Mouse (Mus musculus) cerebellum, adult 18-20 months (tissue): ENCODE measurements around the gene Fnbp1.

ENCODE experiments used
- DNase-seq, 2 experiments: peaks; one replicate each; pipeline ENCODE4 v3.0.0; 2021

Fnbp1 gene

DNA sequence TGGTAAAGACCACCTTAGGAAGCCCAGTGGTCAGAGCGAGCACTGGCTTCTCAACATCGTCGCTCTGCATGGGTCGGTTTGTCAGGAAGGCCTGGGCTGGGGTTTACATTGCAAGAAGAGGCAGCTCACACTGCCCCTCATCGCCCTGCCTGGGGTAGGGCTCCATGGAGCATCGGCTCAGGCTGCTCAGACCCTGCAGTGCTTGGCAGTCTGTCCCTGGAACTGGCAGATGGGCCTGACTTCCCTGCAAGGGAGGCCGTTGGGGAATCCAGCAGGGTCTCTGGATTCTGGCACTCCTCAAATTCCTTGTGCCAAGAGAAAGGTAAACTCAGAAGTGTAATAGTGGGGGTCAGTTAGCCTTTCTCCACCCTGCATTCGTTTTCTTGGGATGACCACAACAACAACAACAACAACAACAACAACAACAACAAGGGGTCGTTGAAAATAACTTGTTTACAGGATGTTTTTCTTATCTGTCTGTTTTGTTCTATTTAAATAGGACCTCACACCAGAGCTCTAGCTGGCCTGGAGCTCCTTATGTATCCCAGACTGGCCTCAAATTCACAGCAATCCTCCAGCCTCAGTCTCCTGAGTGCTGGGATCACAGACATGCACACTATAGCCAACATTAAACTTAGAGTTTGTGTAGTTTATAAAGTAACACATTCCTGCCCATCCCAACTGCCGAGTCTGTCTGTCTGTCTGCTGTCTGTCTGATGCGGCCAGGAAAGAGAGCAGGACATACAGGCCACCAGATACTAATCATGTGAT, 75.6 kb downstream of the Fnbp1 start:
- peak; percentile 91 to 94 for DNase-seq

DNA sequence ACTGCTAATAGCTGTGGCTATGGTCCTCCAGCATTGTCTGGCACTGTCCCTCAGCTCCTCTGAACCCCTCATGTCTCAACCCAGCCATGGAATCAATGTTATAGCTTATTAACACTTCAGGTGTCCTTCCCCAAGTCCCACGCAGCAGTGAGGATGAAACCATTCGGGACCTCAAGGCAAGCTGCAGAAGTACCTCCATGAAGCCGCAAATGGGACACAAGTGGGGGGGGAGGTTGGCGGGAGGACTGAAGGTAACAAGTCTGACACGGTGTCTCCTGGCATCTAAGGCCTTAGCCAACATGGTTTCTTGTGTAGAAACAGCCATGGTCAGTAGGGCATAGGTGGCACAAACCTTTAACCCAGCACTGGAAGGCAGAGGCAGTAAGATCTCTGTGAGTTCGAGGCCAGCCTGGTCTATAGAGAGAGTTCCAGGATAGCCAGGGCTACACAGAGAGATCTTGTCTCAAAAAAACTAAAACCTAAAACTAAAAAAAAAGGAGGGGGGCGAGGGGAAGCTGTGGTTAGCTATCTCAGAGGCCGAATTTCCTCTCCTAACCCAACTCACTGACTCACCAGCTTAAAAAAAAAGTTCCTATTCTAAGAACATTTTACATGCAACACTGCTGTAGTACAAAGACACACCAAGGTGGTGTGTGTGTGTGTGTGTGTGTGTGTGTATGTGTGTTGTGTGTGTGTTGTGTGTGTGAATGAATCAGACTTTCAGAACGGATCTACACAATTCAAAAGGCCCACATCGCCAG, 79.8 kb downstream of the Fnbp1 start:
- no peak for DNase-seq

DNA sequence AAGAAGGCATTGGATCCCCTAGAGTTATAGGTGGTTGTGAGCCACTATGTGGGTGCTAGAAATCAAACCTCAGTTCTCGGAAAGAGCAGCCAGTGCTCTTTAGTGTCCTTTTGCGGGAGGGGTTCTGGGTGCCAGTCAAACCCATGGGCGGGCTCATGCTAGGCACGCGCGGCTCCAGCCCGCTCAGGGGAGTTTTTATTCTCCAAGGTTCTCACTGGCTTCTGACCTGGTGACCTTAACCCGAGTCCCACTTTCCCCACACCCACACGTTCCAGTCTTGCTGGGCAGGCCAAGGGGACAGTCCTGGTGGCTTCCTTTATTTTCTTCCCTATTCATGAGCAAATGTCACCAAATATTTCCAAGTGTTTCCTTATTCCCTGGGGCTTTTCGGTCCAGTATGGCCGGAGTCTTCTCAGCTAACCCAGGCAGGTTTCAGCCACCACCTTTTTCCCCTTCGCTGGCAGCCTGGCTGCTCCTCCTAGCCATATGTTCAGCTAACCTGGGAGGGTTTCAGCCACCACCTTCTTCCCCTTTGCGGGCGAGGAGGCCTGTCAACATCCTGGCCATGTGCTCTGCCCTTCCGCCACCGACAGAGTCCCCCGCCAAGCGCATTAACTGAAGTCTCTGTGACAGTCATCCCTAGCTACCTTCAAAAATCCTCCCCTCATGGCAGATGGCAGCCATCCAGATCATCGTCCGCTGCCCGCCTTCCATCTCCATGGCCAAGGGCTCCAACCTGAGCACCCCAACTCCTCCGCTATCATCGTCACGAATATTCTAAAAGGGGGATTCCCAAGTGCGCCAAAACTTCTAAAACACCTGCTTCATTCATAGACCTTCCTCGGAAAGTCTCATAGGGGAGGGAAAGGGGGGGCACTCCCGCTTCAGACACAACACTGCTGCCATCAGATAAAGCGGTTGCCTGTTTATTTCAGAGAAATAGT, 80.7 kb downstream of the Fnbp1 start:
- DNase-seq: peak; percentile 91 to 96

DNA sequence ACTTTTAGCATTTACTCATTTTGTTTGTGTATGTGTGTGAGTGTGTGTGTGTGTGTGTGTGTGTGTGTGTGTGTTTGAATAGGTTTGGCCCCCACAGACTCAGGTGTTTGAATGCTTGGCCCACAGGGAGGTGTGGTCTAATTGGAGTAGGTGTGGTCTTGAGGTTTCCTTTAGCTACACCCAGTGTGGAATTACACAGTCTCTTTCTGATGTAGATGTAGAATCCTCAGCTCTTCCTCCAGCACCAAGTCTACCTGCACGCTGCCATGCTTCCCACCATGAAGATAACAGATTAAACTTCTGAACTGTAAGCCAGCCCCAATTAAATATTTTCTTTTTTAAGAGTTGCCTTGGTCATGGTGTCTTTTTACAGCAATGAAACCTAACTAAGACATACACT, 81.5 kb downstream of the Fnbp1 start:
- no peak for DNase-seq

DNA sequence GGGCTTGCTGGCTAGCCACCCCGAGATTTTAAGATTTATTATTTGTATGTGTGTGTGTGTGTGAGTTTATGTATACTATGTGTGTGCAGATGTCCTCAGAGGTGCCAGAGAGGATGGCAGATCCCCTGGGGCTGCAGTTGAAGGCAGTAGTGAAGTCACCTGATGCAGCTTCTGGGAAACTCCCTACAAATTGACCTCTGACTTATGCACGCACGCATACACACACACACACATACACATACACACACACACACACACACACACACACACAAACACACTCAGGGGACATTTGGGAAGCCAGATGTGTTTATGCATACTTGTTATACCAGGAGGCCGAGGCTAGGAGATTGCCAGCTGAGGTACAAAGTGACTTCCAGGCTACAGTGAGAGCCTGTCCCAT, 83.4 kb downstream of the Fnbp1 start:
- no peak for DNase-seq

DNA sequence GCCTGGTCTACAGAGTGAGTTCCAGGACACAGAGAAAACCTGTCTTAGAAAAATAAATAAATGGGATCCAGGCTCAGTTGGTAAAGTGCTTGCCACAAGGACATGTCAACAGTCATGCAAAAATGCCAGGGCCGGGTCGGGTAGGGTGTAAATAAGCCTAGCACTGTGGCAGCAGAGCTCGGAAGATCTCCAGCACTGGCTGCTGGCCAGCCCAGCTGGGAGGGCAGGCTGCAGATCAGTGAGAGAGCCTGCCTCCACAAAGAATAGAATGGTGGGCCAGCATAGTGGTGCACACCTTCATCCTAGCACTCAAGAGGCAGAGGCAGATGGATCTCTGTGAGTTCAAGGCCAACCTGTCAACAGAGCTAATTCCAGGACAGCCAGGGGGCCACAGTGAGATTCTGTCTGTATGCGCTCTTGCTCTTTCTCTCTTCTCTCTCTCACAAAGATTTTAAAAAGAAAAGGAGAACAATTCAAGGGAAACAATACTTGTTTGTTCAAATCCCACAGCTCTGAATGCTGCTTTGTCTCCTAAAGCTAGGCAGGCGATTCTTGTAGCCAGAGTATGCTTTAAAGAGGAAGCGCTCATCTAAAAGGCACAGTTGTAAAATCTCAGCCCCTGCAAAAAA, 84.1 kb downstream of the Fnbp1 start:
- DNase-seq: peak; percentile 77 to 82

DNA sequence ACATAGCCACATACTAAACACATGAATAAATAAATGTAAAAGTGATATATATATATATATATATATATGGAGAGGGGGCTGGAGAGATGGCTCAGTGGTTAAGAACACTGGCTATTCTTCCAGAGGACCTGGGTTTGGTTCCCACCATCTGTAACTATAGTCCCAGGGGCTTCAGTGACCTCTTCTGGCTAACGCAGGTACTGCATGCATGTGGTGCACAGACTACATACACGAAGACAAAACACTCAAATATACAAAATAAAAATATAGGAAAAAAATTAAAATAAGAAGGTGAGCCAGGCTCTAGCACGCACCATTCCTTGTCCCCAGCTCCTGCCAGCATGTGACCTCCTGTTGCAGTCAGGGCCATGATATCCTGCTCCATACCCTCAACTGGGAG, 85.7 kb downstream of the Fnbp1 start:
- no peak for DNase-seq

DNA sequence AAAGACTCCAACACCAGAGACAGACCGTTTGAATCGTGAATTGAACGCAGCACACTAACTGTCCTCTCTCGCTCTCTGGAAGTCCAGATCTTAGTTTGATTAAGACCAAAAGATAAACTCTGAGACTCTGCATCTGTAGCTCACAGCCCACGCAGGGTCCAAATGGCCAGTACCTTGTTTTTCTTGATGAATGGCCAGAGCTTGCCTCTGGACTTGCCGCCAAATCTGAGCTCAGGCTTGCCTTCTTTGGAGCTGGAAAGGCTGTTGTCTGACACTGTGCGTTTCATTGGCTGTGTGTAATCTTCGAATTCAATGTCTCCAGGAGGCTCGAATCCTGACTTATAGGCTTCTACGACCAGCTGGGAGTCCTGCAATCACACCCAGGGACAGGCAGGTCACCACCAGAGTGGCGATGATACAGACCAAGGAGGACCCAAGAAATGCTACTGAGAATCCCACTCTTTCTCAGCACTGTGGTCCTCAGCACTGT, 87.9 kb downstream of the Fnbp1 start:
- DNase-seq: no peak

DNA sequence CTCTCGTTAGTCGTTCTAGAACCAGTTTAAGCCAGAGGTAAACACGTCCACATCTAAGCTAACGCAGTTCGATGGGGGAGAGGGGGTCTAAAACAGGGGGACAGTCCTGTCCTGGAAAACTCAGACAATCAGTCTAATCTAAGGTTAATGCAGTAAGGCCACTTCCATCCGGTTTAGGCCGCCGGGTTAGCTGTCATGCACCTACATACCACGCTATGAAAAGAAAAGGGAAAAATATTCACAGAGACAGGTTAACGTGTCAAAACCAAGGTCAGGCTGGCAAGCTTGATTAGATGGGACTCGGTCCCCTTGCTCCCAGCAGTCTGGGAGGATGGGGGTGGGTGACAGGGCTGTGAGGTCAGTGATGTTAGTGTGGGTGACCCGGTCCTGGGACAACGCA, 88.4 kb downstream of the Fnbp1 start:
- DNase-seq: peak in 1 of 2 experiments; percentile 9

DNA sequence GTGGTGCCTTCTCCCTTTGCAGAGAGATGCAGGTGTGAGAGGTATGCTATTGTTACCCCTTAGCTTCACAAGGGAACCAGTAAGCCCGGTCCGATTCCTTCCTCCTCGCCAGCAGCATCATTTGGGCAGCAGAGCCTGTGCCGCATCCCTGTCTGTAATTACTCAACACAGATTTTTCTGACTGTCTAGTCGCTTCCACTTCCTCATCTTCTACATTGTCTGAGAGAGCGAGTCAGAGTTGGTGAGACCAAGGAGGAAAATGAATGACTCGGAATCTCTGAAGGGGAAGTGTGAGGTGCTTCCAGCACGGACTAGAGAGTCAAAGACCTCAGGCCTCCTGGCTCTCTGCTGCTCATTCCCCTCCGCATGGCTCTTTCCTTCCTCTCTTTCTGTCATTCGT, 89.4 kb downstream of the Fnbp1 start:
- no peak for DNase-seq

DNA sequence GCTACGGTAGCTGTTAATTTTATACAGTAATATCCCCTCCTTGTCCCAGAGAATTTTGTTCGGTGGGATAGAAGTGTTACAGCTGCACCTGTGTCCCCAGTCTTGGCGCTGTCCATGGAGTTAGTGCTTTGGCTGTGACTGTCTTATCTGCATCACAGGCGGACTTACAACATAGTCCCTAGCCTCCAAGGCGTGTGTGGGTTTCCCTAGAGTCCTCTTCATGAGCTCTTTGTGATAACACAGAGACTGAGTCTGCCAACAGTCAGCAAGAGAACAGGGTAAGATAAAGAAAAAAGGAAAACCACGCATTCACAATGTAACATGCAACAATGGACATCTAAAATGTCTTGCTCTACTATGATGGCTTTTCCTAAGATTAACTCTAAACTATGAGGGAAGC, 93.8 kb downstream of the Fnbp1 start:
- no peak for DNase-seq

DNA sequence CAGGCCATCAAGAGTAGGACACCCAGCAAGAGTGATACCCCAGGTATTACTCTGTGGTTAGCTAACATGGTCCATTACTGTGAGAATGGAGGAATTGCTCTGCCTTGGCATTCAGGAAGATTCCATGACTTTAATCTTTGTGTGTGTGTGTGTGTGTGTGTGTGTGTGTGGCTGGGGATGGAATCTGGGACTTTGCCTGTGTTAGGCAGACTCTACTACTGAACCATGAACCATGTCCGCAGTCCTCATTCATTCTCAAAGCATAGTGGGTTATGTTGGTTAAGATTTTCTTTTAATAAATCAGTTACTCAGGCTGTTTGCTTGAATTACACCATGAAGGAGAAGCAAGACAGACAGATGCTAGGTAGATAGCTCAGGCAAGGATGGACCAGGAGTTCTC, 98.0 kb downstream of the Fnbp1 start:
- no peak for DNase-seq

DNA sequence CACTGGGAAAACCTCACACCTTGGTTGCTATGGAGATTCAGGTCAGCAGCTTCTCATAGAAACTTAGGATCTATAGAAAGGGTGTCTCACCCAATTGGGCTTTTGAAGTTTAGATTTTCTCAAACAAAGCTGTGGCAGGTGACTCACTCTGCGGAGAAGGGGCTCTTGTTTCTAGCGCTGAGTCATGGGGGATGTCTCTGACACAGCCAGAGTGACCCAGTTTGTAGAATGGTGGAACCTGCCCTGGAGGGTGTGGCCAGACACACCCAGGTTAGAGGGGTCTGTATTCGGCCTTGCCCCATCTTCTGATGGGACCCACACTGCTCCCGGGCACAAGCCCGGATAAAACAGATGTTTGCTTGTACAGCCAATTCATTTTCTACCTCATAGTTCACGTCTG, 98.9 kb downstream of the Fnbp1 start:
- no peak for DNase-seq

DNA sequence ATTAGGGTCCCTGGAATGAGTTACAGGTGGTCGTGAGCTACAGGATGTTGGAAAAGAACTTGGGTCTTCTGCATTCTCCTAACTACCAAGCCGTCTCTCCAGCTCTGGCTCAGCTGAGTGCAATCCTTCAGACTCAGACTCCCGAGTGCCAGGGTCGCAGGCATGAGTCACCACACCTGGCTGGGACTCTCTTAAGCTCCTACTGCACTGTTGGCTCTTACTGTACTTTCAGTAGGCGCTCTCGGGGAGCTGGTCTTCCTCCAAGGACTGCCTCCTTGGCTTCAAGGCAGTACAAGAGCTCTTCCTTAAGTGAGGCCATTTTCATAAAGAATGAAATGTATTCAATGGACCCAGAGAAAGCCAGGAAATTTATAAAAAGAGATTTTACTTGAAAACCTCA, 100.4 kb downstream of the Fnbp1 start:
- DNase-seq: peak; percentile 47 to 65

DNA sequence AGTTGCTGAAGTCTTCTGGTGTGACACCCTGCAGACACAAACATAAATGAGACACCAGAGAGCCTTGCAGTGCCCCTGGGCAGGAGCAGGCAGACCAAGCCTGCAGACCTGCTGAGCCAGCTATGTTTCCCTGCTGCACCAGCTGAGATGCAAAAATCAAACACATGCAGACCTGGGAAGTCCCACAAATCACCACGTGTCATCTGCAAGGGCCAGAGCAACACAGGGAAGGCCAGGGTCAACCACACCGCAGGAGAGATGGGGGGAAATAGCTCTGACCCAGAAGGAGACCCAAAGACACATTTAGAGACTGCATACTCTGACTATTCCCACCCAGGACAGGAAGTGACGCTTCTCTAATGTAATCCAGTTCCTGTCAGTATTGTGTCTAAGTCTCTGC, 101.3 kb downstream of the Fnbp1 start:
- no peak for DNase-seq

DNA sequence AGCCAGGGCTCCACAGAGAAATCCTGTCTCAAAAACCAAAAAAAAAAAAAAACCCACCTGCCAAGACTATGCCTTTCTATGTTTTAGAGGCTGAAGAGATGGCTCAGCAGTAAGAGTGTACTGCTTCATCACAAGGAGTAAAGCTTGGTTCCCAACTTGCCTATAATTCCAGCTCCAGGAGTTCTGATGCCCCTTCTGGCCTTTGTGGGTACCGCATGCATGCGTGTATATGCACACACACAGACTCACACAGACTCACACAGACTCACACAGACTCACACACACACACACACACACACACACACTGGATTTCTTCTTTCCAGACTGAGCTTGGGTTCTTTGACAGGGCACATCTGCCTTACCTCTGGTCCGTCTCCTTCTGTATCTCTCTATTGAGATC, 101.8 kb downstream of the Fnbp1 start:
- no peak for DNase-seq

DNA sequence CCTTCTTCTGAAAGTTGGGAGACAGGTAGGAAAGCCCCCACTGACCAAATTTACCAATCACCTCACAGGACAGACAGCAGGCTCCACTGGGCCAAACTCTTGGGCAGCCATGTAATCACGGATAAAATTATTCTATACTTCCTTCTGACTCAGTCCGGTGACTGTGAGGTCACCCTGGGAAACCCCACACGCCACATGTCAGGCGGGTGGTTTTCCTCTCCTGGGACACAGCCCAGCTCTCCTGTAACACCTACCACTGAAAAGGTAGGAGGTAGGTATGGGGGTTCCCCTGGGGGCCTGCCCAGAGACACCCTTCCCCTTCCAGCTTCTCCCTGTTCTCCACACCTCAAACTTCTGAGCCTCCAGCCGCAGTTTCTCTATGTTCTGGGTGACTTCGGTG, 105.0 kb downstream of the Fnbp1 start:
- peak in 1 of 2 experiments; percentile 11 for DNase-seq

DNA sequence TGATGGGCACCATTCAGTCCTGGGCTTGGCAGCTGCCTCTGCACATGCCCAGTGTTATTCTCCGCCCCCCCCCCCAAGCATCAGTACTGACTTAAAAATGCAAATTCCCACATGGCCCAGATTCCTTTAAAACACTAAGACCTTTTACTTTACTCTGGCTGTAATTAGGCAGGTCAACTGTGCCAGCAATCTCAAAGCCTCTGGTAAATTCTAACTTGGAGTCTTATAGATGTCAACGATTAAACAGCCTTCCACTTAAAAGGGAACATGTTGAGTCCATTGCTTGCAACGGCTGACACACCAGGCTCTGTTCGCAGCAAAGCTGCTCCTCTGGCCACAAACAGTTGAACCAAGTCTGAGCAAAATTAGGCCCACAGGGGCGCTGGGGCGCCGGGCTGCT, 109.8 kb downstream of the Fnbp1 start:
- DNase-seq: no peak

DNA sequence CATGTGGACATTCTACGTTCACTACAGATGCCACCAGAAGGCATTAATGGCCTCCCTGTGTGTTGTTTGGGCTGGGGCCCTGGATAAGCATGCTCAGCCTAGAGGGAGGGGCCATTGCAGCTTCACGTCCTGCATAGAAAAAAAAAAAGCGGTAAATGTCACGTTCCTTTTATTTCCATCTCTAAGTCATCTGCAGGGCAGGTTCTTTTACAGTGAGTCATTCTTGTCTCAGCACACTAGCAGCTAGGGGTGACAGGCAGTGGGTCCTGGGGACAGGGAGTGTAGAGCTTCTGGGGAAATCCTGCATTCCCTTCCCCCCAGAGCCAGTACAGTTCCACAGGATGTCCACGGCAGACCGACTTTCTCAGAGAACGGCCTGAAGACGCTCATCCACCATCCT, 115.2 kb downstream of the Fnbp1 start:
- DNase-seq: no peak

DNA sequence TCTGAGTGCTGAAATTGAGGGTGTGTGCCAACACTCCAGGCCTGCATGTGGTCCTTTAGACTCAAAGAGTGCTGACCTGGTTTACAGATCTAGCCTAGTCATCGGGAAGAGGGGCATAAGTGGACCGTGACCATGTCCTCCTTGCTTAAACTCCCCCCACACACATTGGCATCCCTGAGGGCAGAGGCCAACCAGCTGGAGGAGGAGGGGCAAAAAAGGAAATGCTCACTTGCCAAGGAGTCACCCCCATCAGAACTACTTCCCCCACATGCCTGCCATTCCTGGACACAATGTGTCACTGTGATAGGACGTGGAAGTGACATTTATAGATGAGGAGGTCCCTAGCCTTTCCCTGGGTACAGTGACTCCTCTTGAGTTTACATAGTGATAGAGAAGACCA, 116.3 kb downstream of the Fnbp1 start:
- DNase-seq: no peak

DNA sequence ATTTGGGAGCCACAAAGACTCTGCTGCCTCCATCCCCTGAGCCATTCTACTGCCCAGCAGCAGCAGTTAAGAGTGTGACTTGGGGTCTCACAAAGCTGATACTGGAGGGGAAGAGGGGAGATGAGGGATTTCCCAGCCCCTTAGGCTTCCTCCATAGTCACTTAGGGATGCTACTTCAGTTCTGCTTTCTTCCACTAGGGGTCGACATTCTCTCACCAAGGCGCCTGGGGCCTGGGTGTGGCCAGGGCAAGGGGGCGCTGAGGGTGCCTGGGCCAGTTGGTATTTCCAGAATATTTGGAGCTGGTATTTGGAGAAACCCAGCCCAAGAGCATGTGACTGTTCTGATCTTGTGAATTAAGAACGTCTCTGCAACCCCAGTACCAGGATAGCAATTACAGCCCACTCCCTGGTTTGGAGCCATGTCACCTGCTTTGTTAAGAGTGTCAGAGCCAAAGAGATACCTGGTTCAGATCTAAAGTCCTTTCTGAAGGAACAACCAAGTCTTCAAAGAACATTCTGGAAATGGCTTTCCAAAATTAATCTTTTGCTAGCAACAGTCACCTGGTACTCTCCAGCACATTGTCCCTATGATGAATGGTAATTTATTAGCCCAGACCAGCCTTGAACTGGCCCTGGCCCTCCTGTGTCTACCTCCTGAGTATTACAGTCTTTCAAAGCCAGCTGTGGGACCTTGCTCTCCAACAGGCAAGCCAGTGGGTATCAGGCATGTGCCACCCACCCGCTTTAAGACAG, 117.0 kb downstream of the Fnbp1 start:
- DNase-seq: peak; percentile 80 to 84

DNA sequence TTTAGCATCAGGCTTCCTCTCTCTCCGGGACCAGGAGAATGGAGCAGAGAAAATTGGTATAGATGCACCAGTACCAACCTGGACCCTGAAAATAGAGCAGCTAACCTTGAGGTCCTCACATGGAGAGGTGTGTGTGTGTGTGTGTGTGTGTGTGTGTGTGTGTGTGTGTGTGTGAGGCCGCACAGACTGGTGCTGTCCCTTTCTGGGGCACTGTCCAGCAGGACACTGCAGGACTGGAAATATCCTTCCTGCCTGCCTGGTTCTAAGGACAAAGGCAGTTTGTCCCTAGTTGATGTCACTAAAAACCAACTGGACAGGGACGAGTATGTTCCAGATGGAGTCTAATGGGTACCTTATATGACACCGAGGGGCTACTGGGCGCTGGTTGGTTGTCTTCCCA, 117.9 kb downstream of the Fnbp1 start:
- DNase-seq: no peak
